Mouse (Mus musculus) urinary bladder, postnatal 4 days (tissue): ENCODE measurements at regions not wholly inside any gene's neighbourhood (a gene's known extent, or its start where the extent isn't known, plus 50 kb on each side); places are given as distances from the start of the nearest gene placed in this dataset.

Experiments
- DNase-seq, 2 experiments: peaks; one replicate each; pipeline ENCODE4 v3.0.0; 2021 to 2022; ENCODE audit warnings: low spot score in 2 of 2

- peak; percentile 85 to 86 for DNase-seq
Measured at GRCm38 (mm10) chr5:74943737-74944403, 100.7 kb downstream of the Chic2 start.

GRCm38 (mm10) chr5:74941426-74941825 is 103.1 kb downstream of the Chic2 start:
- peak in 1 of 2 experiments; percentile 45 for DNase-seq

DNA sequence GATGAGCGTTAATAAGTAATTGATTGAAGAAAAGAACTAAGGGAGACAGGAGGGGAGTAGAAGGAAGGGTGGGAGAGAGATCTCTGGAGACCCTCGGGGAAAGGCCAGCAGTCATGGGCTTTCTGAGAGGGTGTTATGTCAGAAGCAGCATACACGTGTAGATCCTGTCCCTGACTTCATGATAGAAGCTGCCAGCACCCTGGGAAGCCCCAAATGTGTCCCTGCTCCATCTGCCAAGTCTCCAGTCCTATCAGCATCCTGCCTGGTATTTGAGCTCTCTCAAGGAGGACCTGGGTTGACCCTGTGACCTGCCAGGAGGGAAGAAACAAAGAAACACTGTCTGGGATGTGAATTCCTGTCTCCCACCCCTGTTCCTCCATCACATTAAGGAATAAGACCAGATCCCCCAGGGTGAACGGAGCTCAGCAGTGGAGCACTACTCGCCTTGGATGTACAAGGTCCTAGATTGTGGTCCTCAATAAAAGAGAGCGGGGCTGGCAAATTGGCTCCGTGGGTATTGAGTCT is 107.1 kb downstream of the Chic2 start:
- no peak for DNase-seq

DNA sequence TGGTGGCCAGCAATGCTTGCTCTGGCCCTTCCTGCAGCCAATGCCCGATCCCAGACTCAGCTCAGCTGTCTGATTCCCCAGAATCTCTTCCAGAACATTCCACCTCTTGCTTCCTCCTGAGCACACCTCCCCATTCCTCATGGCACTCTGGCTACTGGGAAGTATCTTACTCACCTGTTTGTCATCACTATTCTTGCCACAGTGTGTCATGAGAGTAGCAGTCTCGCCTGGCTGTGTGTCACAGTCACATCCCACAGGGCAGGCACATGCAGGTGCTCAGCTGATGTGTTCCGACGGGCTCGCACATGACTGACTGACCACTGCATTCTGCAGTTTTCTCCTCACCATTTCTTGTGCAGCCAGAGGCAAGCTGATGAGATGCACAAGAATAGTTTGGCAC is 108.5 kb downstream of the Chic2 start:
- DNase-seq: no peak

- no peak for DNase-seq
Measured at GRCm38 (mm10) chr5:74935676-74936075, 108.9 kb downstream of the Chic2 start.

DNA sequence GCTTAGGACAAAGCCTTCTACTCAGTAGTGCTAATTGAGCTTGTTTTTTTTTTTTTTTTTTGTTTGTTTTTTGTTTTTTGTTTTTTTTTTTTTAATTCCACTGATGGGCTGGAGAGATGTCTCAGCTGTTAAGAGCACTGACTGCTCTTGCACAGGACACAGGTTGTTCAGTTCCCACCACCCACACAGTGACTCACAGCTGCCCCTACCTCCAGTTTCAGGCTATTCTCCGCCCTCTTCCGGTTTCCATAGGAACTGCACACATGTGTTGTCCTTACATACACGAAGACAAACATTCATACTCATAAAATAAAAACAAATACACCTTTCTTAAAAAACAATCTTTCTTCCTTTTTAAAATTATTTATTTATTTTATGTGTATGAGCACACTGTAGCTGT is 111.3 kb downstream of the Chic2 start:
- no peak for DNase-seq

GRCm38 (mm10) chr5:74932206-74932605 is 112.4 kb downstream of the Chic2 start:
- DNase-seq: no peak

GRCm38 (mm10) chr5:74931765-74932164 is 112.8 kb downstream of the Chic2 start:
- no peak for DNase-seq

DNA sequence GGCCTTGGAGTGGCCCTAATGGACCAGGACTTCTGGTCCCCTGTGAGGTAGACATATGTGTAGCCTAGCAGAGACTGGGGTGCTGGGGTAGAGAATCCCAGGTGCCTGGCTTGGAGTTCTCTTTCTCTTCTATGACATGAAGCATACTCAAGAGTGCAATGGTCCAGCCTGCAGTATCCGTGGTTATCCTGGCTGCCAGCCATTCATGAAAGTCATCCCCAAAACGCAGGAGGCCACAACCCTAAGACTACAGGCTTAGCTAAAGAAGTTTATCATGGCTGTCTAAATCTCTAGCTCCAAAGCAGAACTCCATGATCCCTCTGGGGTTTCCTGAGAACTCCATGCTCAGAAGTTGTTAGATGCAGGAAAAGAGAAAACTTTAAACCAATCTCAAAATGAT is 117.0 kb downstream of the Chic2 start:
- no peak for DNase-seq

- DNase-seq: no peak
Measured at GRCm38 (mm10) chr5:74925769-74926168, 118.8 kb downstream of the Chic2 start.

DNA sequence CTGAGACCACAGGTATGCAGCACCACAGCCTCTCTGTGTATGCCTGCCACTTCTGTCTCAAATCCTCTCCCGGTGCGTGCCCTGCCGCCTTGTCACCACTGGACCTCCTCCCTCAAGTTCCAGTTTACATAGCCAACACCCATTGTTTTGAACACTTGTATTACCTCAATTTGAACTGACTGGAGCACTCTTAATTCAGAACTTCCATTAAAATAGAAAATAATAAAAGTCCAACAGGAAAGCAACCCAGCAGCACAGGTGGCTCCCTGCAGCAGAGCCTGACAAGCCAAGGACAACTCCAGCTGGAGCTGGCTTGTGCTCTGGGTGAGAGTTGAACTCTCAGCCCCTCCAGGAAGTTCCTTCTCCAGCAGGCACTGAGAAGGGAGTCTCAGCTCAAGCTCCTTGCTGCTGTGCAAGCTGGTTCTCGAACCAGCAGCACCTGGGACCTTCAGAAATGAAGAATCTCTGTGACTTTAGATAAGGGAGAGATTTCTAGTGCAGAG is 120.5 kb downstream of the Chic2 start:
- DNase-seq: no peak

DNA sequence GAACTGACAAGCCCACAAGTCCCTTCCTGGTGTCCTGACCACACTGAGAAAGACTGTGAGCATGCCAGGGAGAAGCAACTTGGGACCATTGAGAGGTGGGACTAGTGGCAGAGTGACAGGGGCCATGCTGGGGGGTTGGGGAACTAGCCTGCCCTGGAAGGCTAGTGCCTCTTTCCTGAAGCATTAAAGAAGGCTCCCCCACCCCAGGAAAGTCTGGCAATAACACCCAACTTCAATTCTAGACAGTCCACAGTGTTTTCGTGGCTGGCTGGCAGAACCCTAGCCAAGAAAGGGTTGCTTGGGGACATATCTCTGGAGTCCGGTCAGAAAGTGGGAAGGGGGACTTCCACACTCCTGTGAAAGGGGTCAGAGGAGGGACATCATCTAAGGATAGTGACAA is 121.2 kb downstream of the Chic2 start:
- DNase-seq: no peak

- no peak for DNase-seq
Measured at GRCm38 (mm10) chr5:74922881-74923280, 121.7 kb downstream of the Chic2 start.

DNA sequence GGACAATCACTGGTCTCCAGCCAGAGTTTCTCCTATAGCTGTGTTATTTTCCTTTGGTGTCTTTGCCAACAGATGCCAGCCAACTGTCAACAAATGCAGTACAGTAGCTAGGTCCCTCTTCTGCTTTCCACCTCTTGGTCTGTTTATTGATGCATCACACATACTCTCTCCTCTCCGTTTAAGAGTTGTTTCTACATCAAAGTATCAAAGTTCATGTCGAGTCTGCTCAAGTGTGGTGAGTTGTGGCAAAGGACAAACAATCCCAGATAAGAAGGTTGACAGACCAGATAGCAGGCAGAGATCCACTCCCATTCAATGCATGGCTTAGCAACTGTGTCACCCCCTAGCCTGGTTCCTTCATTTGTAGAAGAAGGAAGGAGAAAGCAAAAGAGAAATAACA is 123.6 kb downstream of the Chic2 start:
- DNase-seq: no peak

DNA sequence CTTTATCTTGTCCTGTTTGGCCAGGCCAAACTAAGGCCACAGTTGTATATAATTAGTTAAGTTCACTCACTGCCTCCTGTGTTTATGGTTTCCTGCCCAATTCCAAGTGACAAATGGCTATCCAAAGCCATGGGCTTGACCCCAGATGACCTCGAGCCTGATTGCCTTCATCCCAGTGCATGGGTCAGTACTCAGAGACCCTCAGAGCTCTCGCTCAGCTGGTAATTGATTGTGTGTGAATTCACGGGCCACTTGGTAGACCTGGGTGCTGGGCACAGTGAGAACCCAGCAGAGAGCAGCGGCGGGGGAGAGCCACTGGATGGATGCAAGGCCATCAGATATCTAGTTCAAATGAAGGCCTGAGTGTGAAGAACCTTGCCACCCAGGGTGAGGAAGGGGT is 124.1 kb downstream of the Chic2 start:
- no peak for DNase-seq

GRCm38 (mm10) chr5:74905504-74906061 is 139.0 kb downstream of the Chic2 start:
- DNase-seq: no peak

- DNase-seq: no peak
Measured at GRCm38 (mm10) chr5:74904927-74905503, 139.6 kb downstream of the Chic2 start.

DNA sequence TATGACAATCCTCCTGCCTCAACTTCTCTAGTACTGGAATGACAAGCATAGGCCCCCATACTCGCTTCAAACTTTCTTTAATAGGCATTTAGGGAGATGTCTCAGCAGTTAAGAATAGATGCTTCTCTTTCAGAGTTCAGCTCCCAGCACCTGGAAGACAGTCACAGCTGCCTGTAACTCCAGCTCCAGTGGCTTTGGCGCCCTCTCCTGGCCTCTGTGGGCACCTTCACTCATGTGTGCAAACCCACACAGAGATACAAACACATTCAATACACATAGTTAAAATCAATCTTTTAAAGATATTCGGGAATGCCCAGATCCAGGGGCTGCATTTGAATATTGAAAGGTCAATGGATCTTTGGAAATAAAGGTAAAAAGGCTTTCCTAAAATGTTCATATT is 140.2 kb downstream of the Chic2 start:
- DNase-seq: no peak

DNA sequence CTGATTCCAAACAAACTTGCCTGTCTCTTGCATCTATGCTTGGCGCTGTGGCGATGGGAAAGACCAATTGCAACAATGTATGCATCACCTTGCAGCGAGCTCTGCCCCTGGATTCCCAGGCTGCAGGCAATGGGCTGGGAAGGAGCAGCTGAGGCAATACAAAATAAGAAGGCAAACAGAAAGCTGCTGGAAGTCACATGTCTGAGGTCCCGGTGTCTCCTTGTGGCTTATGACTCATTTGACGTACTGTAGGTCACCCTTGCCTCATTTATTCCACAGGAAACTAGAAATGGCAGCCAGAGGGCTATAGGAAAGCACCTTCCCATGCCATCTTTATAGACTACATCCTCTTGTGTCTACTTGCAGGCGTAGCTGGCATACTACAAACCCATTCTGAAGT is 140.9 kb downstream of the Chic2 start:
- DNase-seq: no peak

- no peak for DNase-seq
Measured at GRCm38 (mm10) chr5:74897133-74897532, 147.4 kb downstream of the Chic2 start.

DNA sequence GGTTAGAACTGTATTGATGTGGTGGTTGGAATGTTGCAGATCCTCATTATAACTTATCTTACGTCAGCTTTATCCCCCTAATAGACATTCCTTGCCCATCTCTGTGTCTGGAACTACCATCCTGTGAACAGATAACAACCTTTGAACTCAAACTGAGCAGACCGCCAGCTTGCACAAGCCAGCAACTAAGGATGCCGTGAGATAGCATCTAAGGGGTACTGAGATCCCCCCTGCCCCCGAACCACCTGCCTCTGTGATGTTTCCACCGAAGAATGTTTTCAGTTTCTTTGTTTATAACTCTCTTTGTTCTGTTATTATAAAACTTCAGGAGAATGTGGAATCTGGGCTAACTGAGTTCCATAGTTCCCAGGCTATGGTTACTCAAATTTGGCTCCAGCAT is 151.3 kb downstream of the Chic2 start:
- no peak for DNase-seq

GRCm38 (mm10) chr5:74891541-74891940 is 153.0 kb downstream of the Chic2 start:
- DNase-seq: no peak

GRCm38 (mm10) chr5:74888934-74889333 is 155.6 kb downstream of the Chic2 start:
- DNase-seq: no peak
